Comparison of ENCODE assay signal across 12 mouse cellular contexts in the genomic region with DNA sequence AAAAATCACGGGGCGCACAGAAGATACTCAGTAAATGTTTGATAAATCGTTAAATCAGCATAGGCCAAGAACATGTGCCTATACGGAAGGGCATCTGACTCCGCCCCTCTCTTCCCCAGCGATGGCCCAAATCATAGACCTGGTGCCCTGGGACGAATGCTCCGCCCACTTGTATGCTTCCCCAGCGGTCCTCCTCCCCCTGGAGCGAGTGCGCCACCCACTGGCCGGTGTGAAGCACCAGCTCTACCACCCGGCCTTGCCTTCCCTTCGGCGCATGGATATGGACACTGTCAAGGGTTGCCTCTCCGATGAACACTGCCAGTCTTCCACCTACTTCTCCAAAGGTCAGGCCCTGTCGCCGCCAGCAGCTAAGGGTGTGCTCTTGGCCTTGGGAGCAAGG. TPM values are rescaled to one million over a fixed set of nuclear protein-coding genes. Genes with fewer than 3 reads are reported as not detected.
DNase-seq lines count a peak whose midpoint lies in the region; ATAC-seq lines count a peak whose summit lies in the region.
"Had no signal": no experiment of that assay in that cellular context is flagged by ENCODE, and none has a peak within 500 bp of the region (broad histone marks: within the 10 kb centered on the region; RNA-seq: fewer than 3 reads in every experiment).

No protein-coding gene starts in this region.

- H3K36me3 ChIP-seq in kidney, embryonic 15.5 days, result no peaks in the 10 kb centered on the region
- no peaks in the 10 kb centered on the region for H3K36me3 ChIP-seq in forebrain, embryonic 11.5 days (ENCODE audit: control insufficient read depth, insufficient read depth, low read length)
- H3K36me3 ChIP-seq in intestine, embryonic 16.5 days (ENCODE audit: control insufficient read depth, insufficient read depth, low read length), result no peaks in the 10 kb centered on the region
- H3K36me3 ChIP-seq: midbrain, embryonic 15.5 days had no signal

- ATAC-seq in kidney, embryonic 15.5 days (replicated peaks; ENCODE audit: low FRiP score), result peak; percentile 34; the same call in 1 of the 2 replicates
- ATAC-seq in forebrain, embryonic 11.5 days (replicated peaks; ENCODE audit: low FRiP score), result no peak
- no peak for ATAC-seq in intestine, embryonic 16.5 days
- ATAC-seq: midbrain, embryonic 15.5 days had no signal

- no peak overlapping the region for H3K9ac ChIP-seq in kidney, embryonic 15.5 days
- H3K9ac ChIP-seq in forebrain, embryonic 11.5 days (ENCODE audit: low read length), result no peak overlapping the region
- no peak overlapping the region for H3K9ac ChIP-seq in intestine, embryonic 16.5 days (ENCODE audit: low read depth, low read length)
- H3K9ac ChIP-seq: midbrain, embryonic 15.5 days had no signal

- WGBS in kidney, embryonic 15.5 days, result 73% methylated on average over 18 of the region's 18 CpGs
- WGBS in forebrain, embryonic 11.5 days, result 63% methylated on average over 18 of the region's 18 CpGs
- WGBS in intestine, embryonic 16.5 days, result 62% methylated on average over 18 of the region's 18 CpGs

- H3K27me3 ChIP-seq in kidney, embryonic 15.5 days, result 0 out of 2 replicates have a peak, but pooled peaks cover 5% of the 10 kb centered on the region
- no peaks in the 10 kb centered on the region for H3K27me3 ChIP-seq in forebrain, embryonic 11.5 days (ENCODE audit: control insufficient read depth, insufficient read depth, low read length)
- H3K27me3 ChIP-seq in intestine, embryonic 16.5 days (replicated peaks; ENCODE audit: control insufficient read depth, insufficient read depth, low read length), result no peaks in the 10 kb centered on the region
- H3K27me3 ChIP-seq: midbrain, embryonic 15.5 days had no signal

- no peak overlapping the region for H3K4me2 ChIP-seq in kidney, embryonic 15.5 days
- H3K4me2 ChIP-seq in forebrain, embryonic 11.5 days (ENCODE audit: low read depth, low read length, severe bottlenecking), result no peak overlapping the region
- H3K4me2 ChIP-seq in intestine, embryonic 16.5 days (ENCODE audit: low read depth, low read length), result no peak overlapping the region
- H3K4me2 ChIP-seq: heart, embryonic 11.5 days; midbrain, embryonic 15.5 days had no signal

- no peak for DNase-seq in kidney, adult 11 months
- DNase-seq in A20 (ENCODE audit: low read depth, low spot score) (peak; percentile 34), NIH3T3 (ENCODE audit: low read depth) (peak; percentile 22)
- peak; percentile 25 for DNase-seq in induced T-regulatory cell, adult 2 months (ENCODE audit: low read depth)
- no peak for DNase-seq in forebrain, embryonic 11.5 days (ENCODE audit: low spot score)
- DNase-seq: cerebellum, adult 2 months; kidney, postnatal 14 days; thymus, adult 18-20 months had no signal

- 0 out of 2 replicates have a peak, but pooled peaks cover 2% of the 10 kb centered on the region for H3K9me3 ChIP-seq in kidney, embryonic 15.5 days (replicated peaks)
- H3K9me3 ChIP-seq in forebrain, embryonic 11.5 days (ENCODE audit: control insufficient read depth, low read length), result no peaks in the 10 kb centered on the region
- H3K9me3 ChIP-seq in intestine, embryonic 16.5 days (ENCODE audit: control insufficient read depth, low read length), result no peaks in the 10 kb centered on the region
- H3K9me3 ChIP-seq: midbrain, embryonic 15.5 days had no signal

- no peaks in the 10 kb centered on the region for H3K4me1 ChIP-seq in kidney, embryonic 15.5 days
- H3K4me1 ChIP-seq in forebrain, embryonic 11.5 days (replicated peaks; ENCODE audit: control insufficient read depth, insufficient read depth, low read length), result peaks cover 3% of the 10 kb centered on the region; the same call in 1 of the 2 replicates
- no peaks in the 10 kb centered on the region for H3K4me1 ChIP-seq in intestine, embryonic 16.5 days (ENCODE audit: control insufficient read depth, insufficient read depth, low read length)

- H3K27ac ChIP-seq in kidney, embryonic 15.5 days, result no peak overlapping the region
- H3K27ac ChIP-seq in forebrain, embryonic 11.5 days (ENCODE audit: low read depth, low read length), result no peak overlapping the region
- no peak overlapping the region for H3K27ac ChIP-seq in intestine, embryonic 16.5 days (ENCODE audit: low read length)
- H3K27ac ChIP-seq: midbrain, embryonic 15.5 days had no signal

- no peak overlapping the region for H3K4me3 ChIP-seq in kidney, embryonic 15.5 days (replicated peaks)
- no peak overlapping the region for H3K4me3 ChIP-seq in forebrain, embryonic 11.5 days (ENCODE audit: low read depth, low read length)
- no peak overlapping the region for H3K4me3 ChIP-seq in intestine, embryonic 16.5 days (ENCODE audit: low read length)
- H3K4me3 ChIP-seq: midbrain, embryonic 15.5 days had no signal

RNA-seq across cellular contexts. Expression of a gene that starts 2.5 kb away (rescaled TPM):
- 0.33 TPM in 1 of 2 replicates, not detected in the other for polyA plus RNA-seq in kidney, embryonic 15.5 days (2015; fragmentation: Nextera tagmentation; extraction: Ambion mirVana)
- polyA plus RNA-seq in forebrain, embryonic 11.5 days (2014; fragmentation: Nextera tagmentation; extraction: Ambion mirVana), result not detected in 2 replicates
- not detected in 2 replicates for polyA plus RNA-seq in intestine, embryonic 16.5 days (2015; fragmentation: Nextera tagmentation; extraction: Ambion mirVana)
- polyA plus RNA-seq: heart, embryonic 11.5 days had no signal

RNA-seq across cellular contexts. Expression of a gene that starts 6.5 kb away (rescaled TPM):
- polyA plus RNA-seq in kidney, embryonic 15.5 days (2015; fragmentation: Nextera tagmentation; extraction: Ambion mirVana), result 0.44 and 0.81 TPM in 2 replicates
- polyA plus RNA-seq in forebrain, embryonic 11.5 days (2014; fragmentation: Nextera tagmentation; extraction: Ambion mirVana), result 0.17 and 0.33 TPM in 2 replicates
- polyA plus RNA-seq in intestine, embryonic 16.5 days (2015; fragmentation: Nextera tagmentation; extraction: Ambion mirVana), result 0.49 and 0.65 TPM in 2 replicates
- polyA plus RNA-seq: heart, embryonic 11.5 days had no signal

RNA-seq across cellular contexts. Expression of a gene that starts 18.9 kb away (rescaled TPM):
- polyA plus RNA-seq in kidney, embryonic 15.5 days (2015; fragmentation: Nextera tagmentation; extraction: Ambion mirVana), result 8.6 and 9.6 TPM in 2 replicates
- polyA plus RNA-seq in forebrain, embryonic 11.5 days (2014; fragmentation: Nextera tagmentation; extraction: Ambion mirVana), result 14.6 and 15.0 TPM in 2 replicates
- polyA plus RNA-seq in intestine, embryonic 16.5 days (2015; fragmentation: Nextera tagmentation; extraction: Ambion mirVana), result 4.5 and 5.2 TPM in 2 replicates

RNA-seq across cellular contexts. Expression of a gene that starts 19.2 kb away (rescaled TPM):
- polyA plus RNA-seq in kidney, embryonic 15.5 days (2015; fragmentation: Nextera tagmentation; extraction: Ambion mirVana), result 47.0 and 49.0 TPM in 2 replicates
- polyA plus RNA-seq in forebrain, embryonic 11.5 days (2014; fragmentation: Nextera tagmentation; extraction: Ambion mirVana), result 43.1 and 46.5 TPM in 2 replicates
- polyA plus RNA-seq in intestine, embryonic 16.5 days (2015; fragmentation: Nextera tagmentation; extraction: Ambion mirVana), result 43.4 and 45.8 TPM in 2 replicates

RNA-seq across cellular contexts. Expression of a gene that starts 39.2 kb away (rescaled TPM):
- 10.0 and 12.3 TPM in 2 replicates for polyA plus RNA-seq in kidney, embryonic 15.5 days (2015; fragmentation: Nextera tagmentation; extraction: Ambion mirVana)
- 20.6 and 21.0 TPM in 2 replicates for polyA plus RNA-seq in forebrain, embryonic 11.5 days (2014; fragmentation: Nextera tagmentation; extraction: Ambion mirVana)
- 7.9 and 8.3 TPM in 2 replicates for polyA plus RNA-seq in intestine, embryonic 16.5 days (2015; fragmentation: Nextera tagmentation; extraction: Ambion mirVana)

Comparison
In these comparisons a context has a peak if more than half of its experiments do, and no peak if none do; other contexts are left out.
1. DNase-seq: peak in A20 (single experiment), NIH3T3 (single experiment) and induced T-regulatory cell, adult 2 months (single experiment); none in kidney, adult 11 months (single experiment) and forebrain, embryonic 11.5 days (single experiment).